In the genomic region with DNA sequence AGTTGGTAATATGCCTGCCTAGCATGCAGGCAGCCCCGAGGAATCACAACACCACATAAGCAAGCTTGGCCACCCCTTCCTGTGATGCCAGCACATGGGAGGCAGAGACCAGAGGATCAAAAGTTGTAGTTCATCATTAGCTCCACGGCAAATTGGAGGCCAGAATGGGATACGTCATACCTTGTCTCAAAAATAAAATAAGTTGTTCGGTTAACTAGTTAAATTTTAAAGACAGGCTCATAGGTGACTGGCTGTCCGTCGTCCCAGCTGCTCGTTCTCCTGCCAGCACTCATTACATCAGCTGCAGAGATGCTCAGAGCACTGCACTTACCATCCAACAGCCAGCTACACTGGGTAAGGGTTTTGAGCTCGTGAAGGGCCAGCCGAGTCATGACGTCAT, we compare ENCODE assay signal across 12 mouse cellular contexts.
"Had no signal": no experiment of that assay in that cellular context is flagged by ENCODE, and none has a peak within 500 bp of the region (broad histone marks: within the 10 kb centered on the region; RNA-seq: fewer than 3 reads in every experiment).

No protein-coding gene starts in this region.

- H3K27me3 ChIP-seq: kidney, embryonic 15.5 days; limb, embryonic 13.5 days; liver, embryonic 12.5 days; midbrain, embryonic 12.5 days; neural tube, embryonic 13.5 days had no signal

- H3K4me1 ChIP-seq: limb, embryonic 13.5 days; liver, embryonic 12.5 days; midbrain, embryonic 12.5 days; neural tube, embryonic 13.5 days had no signal

- H3K9me3 ChIP-seq: kidney, embryonic 15.5 days; liver, embryonic 12.5 days; neural tube, embryonic 13.5 days had no signal

- H3K9ac ChIP-seq: kidney, embryonic 15.5 days; limb, embryonic 13.5 days; liver, embryonic 12.5 days; lung, embryonic 14.5 days; midbrain, embryonic 12.5 days; neural tube, embryonic 13.5 days had no signal

- H3K27ac ChIP-seq: kidney, embryonic 15.5 days; limb, embryonic 13.5 days; liver, embryonic 12.5 days; midbrain, embryonic 12.5 days; neural tube, embryonic 13.5 days had no signal

- DNase-seq: kidney, postnatal 25 days; lung, embryonic 14.5 days; lung, postnatal 14 days; right cerebral cortex, postnatal 14 days; thymus, postnatal 36 days had no signal

- ATAC-seq: intestine, postnatal 0 days; liver, embryonic 12.5 days; midbrain, embryonic 16.5 days had no signal

- H3K4me3 ChIP-seq: kidney, embryonic 15.5 days; limb, embryonic 13.5 days; liver, embryonic 12.5 days; midbrain, embryonic 12.5 days; neural tube, embryonic 13.5 days had no signal

- H3K4me2 ChIP-seq: kidney, embryonic 15.5 days; limb, embryonic 13.5 days; liver, embryonic 12.5 days; lung, embryonic 14.5 days; midbrain, embryonic 12.5 days; neural tube, embryonic 13.5 days had no signal
